Mouse (Mus musculus) layer of hippocampus, adult 2 months (tissue): ENCODE results near the gene Musk. TPM values are rescaled to one million over a fixed set of nuclear protein-coding genes. Genes with fewer than 3 reads are reported as not detected.
"Not testable (repeated sequence)": the region's sequence is repeated elsewhere in the genome, so short reads cannot be mapped to it uniquely, and the experiment has no call there.

ENCODE experiments used
- DNase-seq, 2 experiments: peaks; one replicate each; pipeline ENCODE4 v3.0.0; 2022; ENCODE audit warnings: low spot score in 2 of 2
- H3K27ac ChIP-seq: fragments of 200-600 bp; 2 replicates; pipeline ENCODE4 v1.8.1; 2022
- H3K4me3 ChIP-seq: fragments of 200-600 bp; 2 replicates; pipeline ENCODE4 v1.8.1; 2022; ENCODE audit warnings: mild to moderate bottlenecking
- CTCF ChIP-seq: fragments of 200-600 bp; conservative IDR thresholded peaks from 2 replicates; pipeline ENCODE4 v1.8.1; 2022; ENCODE audit warnings: antibody characterized with exemption, mild to moderate bottlenecking, moderate library complexity
- long read RNA-seq, 2 experiments: library from polyadenylated mRNA; stranded (forward); transcript quantifications; one replicate each; pipeline ENCODE4 v2.0.0; 2021; ENCODE audit warnings: borderline mapping rate in 2 of 2
- total RNA-seq, 2 experiments: library from RNA; stranded (reverse); gene quantifications; 2 replicates each; pipeline ENCODE4 v1.2.3; 2021

Musk gene
- total RNA-seq, result 1 to 10 TPM; 1.4 to 1.5 TPM
- long read RNA-seq, experiment 1, partial matches to known transcripts, result 1 of 1 reads
- long read RNA-seq, experiment 1, other reads (novel, unspliced or antisense), result 0 of 1 reads
- long read RNA-seq, experiment 2, result 0 reads

DNA sequence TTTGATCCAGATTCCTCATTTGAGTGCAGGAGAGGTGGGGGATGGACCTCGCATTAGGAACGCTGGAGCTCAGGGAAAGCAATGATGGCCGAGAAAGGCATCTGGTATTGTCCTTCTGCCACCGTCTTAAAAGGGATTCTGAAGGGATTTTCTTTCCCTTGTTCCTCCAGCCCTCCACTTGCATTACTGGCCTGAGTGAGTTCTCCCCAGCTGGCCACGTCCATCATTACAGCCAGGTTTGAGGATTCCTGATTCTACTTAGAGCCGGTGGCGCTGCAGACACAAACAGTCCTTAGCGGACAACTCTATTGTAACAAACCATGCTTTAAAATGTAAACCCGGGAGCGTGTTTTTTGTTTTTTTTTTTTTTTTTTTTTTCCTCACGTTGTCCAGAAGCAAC, at the start of gene Musk:
TSS of gene Musk (plus strand) at position 274 of the 400 bp plus-strand sequence.
- no peak for DNase-seq
- H3K4me3 ChIP-seq, result no peak within 1 kb of the TSS; the same call in 1 of the 2 replicates
- TF ChIP-seq CTCF, result no peak
- H3K27ac ChIP-seq, result no peak within 1 kb of the TSS

DNA sequence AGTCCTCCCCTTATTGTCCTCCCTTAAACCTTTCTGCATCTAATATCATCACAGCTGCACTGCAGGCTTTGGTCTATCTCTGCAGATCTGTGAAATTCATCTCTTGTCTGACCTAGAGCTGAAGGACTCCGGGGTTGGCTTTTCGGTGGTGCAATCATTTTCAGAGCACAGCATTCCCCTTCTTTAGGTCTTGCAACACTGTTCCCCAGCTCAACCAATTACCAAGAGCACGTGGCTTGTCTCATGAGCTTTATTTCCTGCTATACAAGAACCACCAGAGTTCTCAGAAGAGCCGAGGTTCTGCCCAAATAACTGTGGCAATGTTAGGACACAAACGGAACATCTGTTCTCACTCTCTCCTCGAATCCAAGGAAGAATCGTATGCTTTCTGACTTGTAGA, 45.3 kb upstream of the Musk start:
- Histone ChIP-seq H3K4me3 (no peak overlapping the region), H3K27ac (no peak overlapping the region)
- no peak for DNase-seq
- TF ChIP-seq CTCF, result no peak

DNA sequence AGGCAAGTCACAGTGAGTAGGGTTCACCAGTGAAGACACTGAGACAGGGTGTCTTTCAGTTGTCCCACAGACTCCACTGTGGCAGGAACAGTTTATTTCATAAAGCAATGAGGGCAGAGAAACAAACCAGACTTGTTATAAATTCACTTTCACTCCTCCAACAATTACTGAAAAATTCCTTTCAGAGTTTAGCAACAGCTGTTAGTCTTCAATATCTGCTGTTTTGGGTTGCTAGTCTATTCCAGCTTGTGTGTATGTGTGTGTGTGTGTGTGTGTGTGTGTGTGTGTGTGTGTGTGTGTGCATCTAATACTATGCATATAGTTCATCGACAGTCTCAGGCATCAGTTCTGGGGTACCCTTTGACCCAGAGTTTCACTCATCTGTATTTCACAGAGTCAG, 40.2 kb upstream of the Musk start:
- H3K4me3 ChIP-seq, result no peak overlapping the region
- DNase-seq, result no peak
- no peak for TF ChIP-seq CTCF

DNA sequence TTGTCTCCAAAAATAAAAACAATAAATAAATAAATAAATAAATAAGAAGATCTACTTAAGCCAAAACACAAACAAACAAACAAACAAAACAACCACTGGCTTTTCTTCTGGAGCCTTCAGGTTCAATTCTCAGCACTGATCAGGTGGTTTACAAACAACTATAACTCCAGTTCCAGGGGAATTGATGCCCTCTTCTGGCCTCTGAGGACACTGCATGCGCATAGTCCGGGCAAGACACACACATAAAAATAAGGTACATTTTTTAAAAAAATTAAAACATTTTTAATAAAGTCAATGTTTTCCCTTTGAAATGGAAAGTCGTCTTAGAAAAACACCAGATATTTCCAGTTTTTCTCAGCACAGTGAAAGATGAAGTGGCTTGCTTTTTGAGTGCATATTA, 33.4 kb upstream of the Musk start:
- H3K4me3 ChIP-seq, result no peak overlapping the region

More for the DNA sequence above, 40.2 kb upstream of the Musk start:
- H3K27ac ChIP-seq, result no peak overlapping the region

DNA sequence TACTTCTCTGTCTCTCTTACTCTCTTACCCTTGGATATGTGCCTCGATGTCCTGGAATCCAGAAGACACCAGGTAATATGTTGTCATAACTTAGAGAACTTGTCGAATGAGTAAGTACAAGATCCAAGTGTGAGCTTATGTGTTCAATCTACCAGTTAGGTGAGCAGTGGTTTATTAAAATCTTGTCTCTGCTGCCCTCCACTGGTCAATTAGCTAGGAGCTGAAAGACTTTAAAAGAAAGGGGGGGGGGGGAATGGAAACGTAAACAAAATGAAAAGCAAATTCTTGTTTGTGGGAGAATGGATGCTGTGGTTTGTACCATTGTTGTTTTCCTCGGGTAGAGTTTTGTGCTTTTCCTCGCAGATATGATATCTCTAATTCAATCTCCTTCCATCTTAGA, 32.4 kb upstream of the Musk start:
- Histone ChIP-seq H3K27ac (no peak overlapping the region), H3K4me3 (no peak overlapping the region)
- TF ChIP-seq CTCF, result peak; percentile 74
- peak; percentile 50 to 67 for DNase-seq

More for the DNA sequence above, 33.4 kb upstream of the Musk start:
- DNase-seq, result no peak
- peak; percentile 52 for TF ChIP-seq CTCF
- H3K27ac ChIP-seq, result no peak overlapping the region

DNA sequence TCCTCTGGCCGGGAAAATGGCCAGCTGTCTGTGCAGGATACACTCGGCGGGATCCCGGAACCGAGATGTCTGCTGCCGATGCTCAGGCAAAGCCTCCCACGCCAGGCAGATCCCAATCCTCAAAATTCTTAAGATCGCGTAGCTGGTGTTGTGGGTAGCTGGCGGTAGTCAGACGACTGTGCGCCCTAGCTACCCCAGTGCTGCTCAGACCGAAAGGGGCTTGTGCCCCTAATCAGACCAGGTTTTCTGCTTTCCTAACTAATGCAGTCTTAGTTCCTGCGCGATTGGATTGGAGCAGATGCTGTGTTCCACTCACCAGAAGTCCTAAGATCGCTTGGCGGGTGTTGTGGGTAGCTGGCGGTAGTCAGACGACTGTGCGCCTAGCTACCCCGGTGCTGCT, 25.0 kb upstream of the Musk start:
- not testable (repeated sequence) for H3K27ac ChIP-seq, H3K4me3 ChIP-seq, DNase-seq

DNA sequence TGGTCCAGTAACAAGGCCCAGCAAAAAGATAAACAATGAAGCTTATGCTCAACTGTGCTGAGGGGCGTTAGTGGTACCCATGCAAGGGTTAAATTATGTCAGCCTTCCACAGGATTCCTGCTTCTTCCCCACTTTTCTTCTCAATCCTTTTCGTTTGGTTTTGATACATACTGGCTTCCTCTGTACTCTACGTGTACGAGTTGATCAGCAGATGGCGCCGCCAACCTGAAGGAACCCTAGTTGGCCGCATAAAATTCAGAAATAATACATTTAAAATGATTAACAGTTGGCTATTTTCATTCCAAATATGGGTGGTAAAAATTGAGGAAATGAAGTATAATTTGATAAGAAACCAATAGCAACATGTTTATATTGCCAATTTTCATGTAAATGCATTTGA, 19.5 kb upstream of the Musk start:
- DNase-seq, result peak in 1 of 2 experiments; percentile 41
- TF ChIP-seq CTCF, result peak; percentile 84
- Histone ChIP-seq H3K4me3 (no peak overlapping the region), H3K27ac (no peak overlapping the region)

DNA sequence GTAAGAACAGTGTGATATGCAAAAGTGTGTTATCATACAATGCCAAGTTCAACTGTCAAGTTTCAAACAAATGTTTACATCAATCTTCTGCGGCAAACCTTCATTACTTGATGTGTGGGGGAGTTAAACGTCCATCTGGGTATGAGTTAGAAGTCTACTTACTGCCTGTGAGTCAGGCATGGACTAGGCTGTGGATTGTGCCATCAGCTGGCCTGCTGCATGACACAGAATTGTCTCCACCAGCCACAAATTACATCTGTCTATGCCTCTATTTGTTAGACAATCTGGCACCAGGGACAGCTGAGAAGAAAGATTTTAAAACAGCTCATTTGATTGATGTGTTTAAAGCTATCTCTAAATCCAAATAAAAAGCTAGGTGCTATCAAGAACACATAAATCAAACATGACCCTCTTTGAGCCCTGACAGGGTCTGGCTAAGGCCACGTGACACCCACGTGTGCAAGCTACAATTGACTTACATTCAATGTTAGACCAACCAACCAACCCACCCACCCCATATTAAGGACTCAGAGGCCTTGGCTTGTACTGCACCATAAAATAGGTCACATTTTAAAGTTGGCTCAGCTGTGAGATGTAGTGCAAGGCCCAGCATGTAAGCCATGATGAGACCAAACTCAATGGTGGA, 16.7 kb upstream of the Musk start:
- no peak for TF ChIP-seq CTCF
- Histone ChIP-seq H3K4me3 (no peak overlapping the region), H3K27ac (no peak overlapping the region)
- DNase-seq, result no peak

DNA sequence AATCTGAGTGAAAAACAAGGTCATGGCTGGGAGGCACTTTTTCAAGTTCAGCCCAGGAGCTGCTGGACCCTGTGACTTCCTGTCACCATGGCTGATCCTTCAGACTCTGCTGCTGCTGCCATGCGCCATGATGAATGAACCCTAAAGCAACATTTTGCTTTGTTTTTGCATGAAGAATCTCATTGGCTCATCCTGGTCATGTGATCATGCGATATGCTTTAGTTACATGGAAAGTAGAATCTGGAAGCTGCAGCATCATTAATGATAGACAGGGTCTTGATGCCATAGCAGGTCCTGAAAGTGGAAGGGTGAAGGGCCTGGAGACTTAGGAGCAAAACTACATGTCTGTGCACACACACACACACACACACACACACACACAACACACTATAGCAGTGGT, 15.8 kb upstream of the Musk start:
- DNase-seq, result no peak
- no peak for TF ChIP-seq CTCF
- H3K4me3 ChIP-seq, result no peak overlapping the region
- H3K27ac ChIP-seq, result no peak overlapping the region

DNA sequence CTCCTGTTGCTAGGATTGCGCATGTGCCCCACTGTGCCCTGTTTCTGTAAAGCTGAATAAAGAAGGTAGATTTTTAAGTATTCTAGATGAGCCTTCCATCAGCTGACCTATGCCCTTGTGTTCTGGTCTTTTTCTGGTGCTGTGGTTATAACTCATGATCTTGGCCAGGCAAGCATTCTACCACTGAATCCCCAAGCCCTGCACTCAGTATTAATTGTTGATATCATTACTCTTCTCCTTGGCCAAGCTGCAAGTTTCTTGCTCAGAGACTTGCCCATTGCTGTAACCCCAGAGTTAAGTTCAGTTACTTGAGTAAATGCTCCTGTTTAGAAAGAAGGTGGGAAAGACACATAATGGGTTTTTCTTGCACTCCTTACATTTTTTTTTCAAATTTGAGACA, 14.8 kb upstream of the Musk start:
- H3K4me3 ChIP-seq, result no peak overlapping the region
- no peak for TF ChIP-seq CTCF
- no peak for DNase-seq
- no peak overlapping the region for H3K27ac ChIP-seq

DNA sequence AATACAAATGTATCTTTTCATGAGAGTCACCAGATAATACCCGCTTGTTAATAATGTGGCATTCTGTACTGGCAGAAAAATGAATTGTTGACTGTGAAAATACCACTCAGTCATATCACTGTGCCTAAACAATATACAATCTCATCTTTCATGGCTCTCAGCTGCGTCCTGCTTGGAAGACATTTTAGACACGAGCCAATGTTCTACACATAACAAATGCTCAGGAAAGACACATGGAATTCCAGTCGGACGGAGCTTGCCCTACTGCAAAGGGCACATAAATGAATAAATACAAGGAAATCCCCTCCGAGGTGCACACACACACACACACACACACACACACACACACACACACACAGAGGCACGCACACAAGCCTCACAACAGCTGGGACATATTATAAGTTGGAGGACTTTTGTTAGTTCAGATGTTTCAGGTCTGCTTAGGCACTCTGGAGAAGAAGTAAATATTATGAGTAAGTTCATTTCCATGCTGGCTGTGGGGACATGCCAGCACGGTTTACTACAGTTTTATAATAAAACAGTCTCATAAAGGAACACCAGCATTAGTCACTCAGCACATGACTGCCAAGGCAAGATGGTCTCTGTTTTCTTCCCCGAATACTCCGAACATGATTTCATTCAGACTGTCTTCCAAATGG, 14.1 kb upstream of the Musk start:
- no peak overlapping the region for H3K4me3 ChIP-seq
- no peak overlapping the region for H3K27ac ChIP-seq
- DNase-seq, result peak in 1 of 2 experiments; percentile 52
- no peak for TF ChIP-seq CTCF

DNA sequence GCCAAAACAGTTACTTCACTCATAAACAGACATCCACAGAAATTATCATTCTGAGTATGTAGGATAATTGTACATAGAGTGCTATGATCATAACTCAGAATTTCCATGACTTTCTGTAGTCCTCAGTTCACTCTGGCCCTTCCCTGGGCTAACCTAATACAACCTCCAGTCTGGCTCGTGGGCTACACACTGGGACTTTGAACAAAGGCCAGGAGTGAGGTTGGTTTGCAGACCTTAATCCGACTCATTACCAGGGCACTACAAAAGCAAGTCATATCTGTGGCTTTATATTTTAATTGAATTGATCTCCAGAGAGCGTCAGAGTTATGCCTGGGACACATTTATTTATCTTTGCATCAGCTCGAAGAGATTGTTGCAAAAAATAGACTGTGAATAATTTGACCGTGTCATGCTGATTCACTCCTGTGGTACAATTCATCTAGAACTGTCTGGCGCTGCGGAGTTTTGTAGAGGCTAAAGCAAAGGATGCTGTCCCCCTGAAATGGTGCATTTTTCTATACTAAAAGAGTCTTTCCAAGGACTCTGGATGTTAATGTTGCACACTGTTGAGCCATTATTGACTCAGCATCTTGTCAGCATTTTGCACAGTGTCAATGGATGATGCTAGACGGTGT, 10.4 kb upstream of the Musk start:
- no peak for DNase-seq
- TF ChIP-seq CTCF, result no peak
- no peak overlapping the region for H3K4me3 ChIP-seq
- peak overlapping the region; percentile 23; the same call in 1 of the 2 replicates for H3K27ac ChIP-seq

DNA sequence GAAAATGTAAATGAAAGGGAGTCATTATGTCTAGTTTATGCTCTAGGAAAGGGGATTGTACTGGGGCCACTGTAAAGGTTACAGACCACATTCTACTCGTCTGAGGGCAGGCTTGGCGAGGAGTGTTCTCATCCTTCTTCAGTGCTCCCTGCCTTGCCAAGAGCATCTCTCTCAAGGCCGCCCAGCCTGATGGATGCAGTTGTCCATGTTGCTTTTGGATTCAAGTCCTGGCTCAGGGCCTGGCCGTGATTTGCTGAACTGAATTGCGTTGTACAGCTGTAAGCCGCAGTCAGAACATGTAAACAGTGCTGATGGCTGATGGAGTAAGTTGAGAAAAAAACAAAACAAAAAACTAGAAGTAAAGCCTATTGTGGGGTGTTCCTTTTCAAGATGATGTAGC, 7.4 kb upstream of the Musk start:
- TF ChIP-seq CTCF, result no peak
- Histone ChIP-seq H3K4me3 (no peak overlapping the region), H3K27ac (no peak overlapping the region)
- no peak for DNase-seq
